25 mouse cellular contexts compared by ENCODE assay signal in genomic region chr17:8573542-8574260, GRCm38 (mm10). TPM values are rescaled to one million over a fixed set of nuclear protein-coding genes. Genes with fewer than 3 reads are reported as not detected.
DNase-seq lines count a peak whose midpoint lies in the region; ATAC-seq and TF ChIP-seq lines count a peak whose summit lies in the region.
"Had no signal": no experiment of that assay in that cellular context is flagged by ENCODE, and none has a peak within 500 bp of the region (broad histone marks: within the 10 kb centered on the region; RNA-seq: fewer than 3 reads in every experiment).

No protein-coding gene starts in this region.

- no peak overlapping the region for H3K4me3 ChIP-seq in liver, embryonic 11.5 days (ENCODE audit: low read depth, low read length)
- H3K4me3 ChIP-seq in intestine, postnatal 0 days (ENCODE audit: low read depth, low read length): no peak overlapping the region
- no peak overlapping the region for H3K4me3 ChIP-seq in liver, embryonic 15.5 days (replicated peaks)
- H3K4me3 ChIP-seq in hindbrain, embryonic 12.5 days: no peak overlapping the region
- H3K4me3 ChIP-seq: embryonic facial prominence, embryonic 13.5 days; forebrain, embryonic 12.5 days; heart, embryonic 13.5 days; hindbrain, embryonic 13.5 days had no signal

- peak; percentile 79 for ATAC-seq in liver, embryonic 11.5 days (replicated peaks; ENCODE audit: low FRiP score)
- ATAC-seq in intestine, postnatal 0 days: peak; percentile 64
- ATAC-seq in liver, embryonic 15.5 days (ENCODE audit: insufficient read depth): peak; percentile 76
- peak; percentile 96 for ATAC-seq in megakaryocyte-erythroid progenitor cell, adult 5-6 weeks (replicated peaks; ENCODE audit: low FRiP score, low TSS enrichment, poor library complexity, severe bottlenecking)
- no peak for ATAC-seq in hindbrain, embryonic 12.5 days (ENCODE audit: low FRiP score)
- ATAC-seq: forebrain, embryonic 16.5 days; hindbrain, postnatal 0 days had no signal

- WGBS in liver, embryonic 11.5 days: 56% methylated on average over 8 of the region's 8 CpGs
- WGBS in intestine, postnatal 0 days: 52% methylated on average over 8 of the region's 8 CpGs
- WGBS in liver, embryonic 15.5 days (ENCODE audit: insufficient replicate concordance): 30% methylated on average over 8 of the region's 8 CpGs
- WGBS in hindbrain, embryonic 12.5 days: 70% methylated on average over 8 of the region's 8 CpGs

- no peaks in the 10 kb centered on the region for H3K9me3 ChIP-seq in liver, embryonic 11.5 days (ENCODE audit: control insufficient read depth, low read length)
- no peaks in the 10 kb centered on the region for H3K9me3 ChIP-seq in intestine, postnatal 0 days (ENCODE audit: control insufficient read depth)
- no peaks in the 10 kb centered on the region for H3K9me3 ChIP-seq in liver, embryonic 15.5 days (replicated peaks)
- H3K9me3 ChIP-seq in hindbrain, embryonic 12.5 days (replicated peaks): no peaks in the 10 kb centered on the region
- H3K9me3 ChIP-seq: embryonic facial prominence, embryonic 13.5 days; forebrain, embryonic 12.5 days; heart, embryonic 13.5 days; hindbrain, embryonic 13.5 days had no signal

- H3K9ac ChIP-seq in liver, embryonic 11.5 days (ENCODE audit: low read depth, low read length): no peak overlapping the region
- H3K9ac ChIP-seq in intestine, postnatal 0 days (ENCODE audit: low read depth, low read length): no peak overlapping the region
- H3K9ac ChIP-seq in liver, embryonic 15.5 days: no peak overlapping the region
- no peak overlapping the region for H3K9ac ChIP-seq in hindbrain, embryonic 12.5 days
- H3K9ac ChIP-seq: embryonic facial prominence, embryonic 13.5 days; forebrain, embryonic 12.5 days; heart, embryonic 13.5 days; hindbrain, embryonic 13.5 days had no signal

- H3K4me1 ChIP-seq in liver, embryonic 11.5 days (replicated peaks; ENCODE audit: control insufficient read depth, insufficient read depth, low read length): no peaks in the 10 kb centered on the region
- no peaks in the 10 kb centered on the region for H3K4me1 ChIP-seq in intestine, postnatal 0 days (replicated peaks; ENCODE audit: control insufficient read depth, insufficient read depth, low read length)
- no peaks in the 10 kb centered on the region for H3K4me1 ChIP-seq in liver, embryonic 15.5 days (replicated peaks)
- no peaks in the 10 kb centered on the region for H3K4me1 ChIP-seq in hindbrain, embryonic 12.5 days
- H3K4me1 ChIP-seq: embryonic facial prominence, embryonic 13.5 days; forebrain, embryonic 12.5 days; heart, embryonic 13.5 days; hindbrain, embryonic 13.5 days had no signal

- no peak for DNase-seq in liver, embryonic 11.5 days (ENCODE audit: low spot score)
- no peak for DNase-seq in liver
- DNase-seq in thymus, adult 18-20 months: no peak
- no peak for DNase-seq in layer of hippocampus, adult 11-12 months (ENCODE audit: low spot score)
- DNase-seq: adrenal gland, adult 2 months; adrenal gland, postnatal 36 days; cerebellum, adult 11 months; cerebellum, adult 8-10 months; gastrocnemius, postnatal 14 days; heart, postnatal 4 days had no signal

- no peak overlapping the region for H3K27ac ChIP-seq in liver, embryonic 11.5 days (ENCODE audit: low read depth, low read length)
- no peak overlapping the region; the same call in 1 of the 2 replicates for H3K27ac ChIP-seq in intestine, postnatal 0 days (ENCODE audit: low read depth, low read length)
- no peak overlapping the region for H3K27ac ChIP-seq in liver, embryonic 15.5 days (replicated peaks)
- no peak overlapping the region for H3K27ac ChIP-seq in hindbrain, embryonic 12.5 days
- H3K27ac ChIP-seq: embryonic facial prominence, embryonic 13.5 days; forebrain, embryonic 12.5 days; heart, embryonic 13.5 days; hindbrain, embryonic 13.5 days; hindbrain, postnatal 0 days had no signal

- no peak overlapping the region for H3K4me2 ChIP-seq in liver, embryonic 11.5 days
- no peak overlapping the region for H3K4me2 ChIP-seq in intestine, postnatal 0 days (replicated peaks; ENCODE audit: low read depth)
- H3K4me2 ChIP-seq in liver, embryonic 15.5 days: no peak overlapping the region
- no peak overlapping the region for H3K4me2 ChIP-seq in hindbrain, embryonic 12.5 days (replicated peaks)
- H3K4me2 ChIP-seq: embryonic facial prominence, embryonic 13.5 days; forebrain, embryonic 12.5 days; heart, embryonic 13.5 days; hindbrain, embryonic 13.5 days had no signal

- TF ChIP-seq CTCF in intestine, postnatal 0 days (IDR thresholded peaks at IDR 0.05; ENCODE audit: low read depth): no peak

- no peaks in the 10 kb centered on the region for H3K27me3 ChIP-seq in liver, embryonic 11.5 days (replicated peaks; ENCODE audit: control insufficient read depth, insufficient read depth, low read length)
- H3K27me3 ChIP-seq in intestine, postnatal 0 days (replicated peaks; ENCODE audit: control insufficient read depth, insufficient read depth, low read length): 0 out of 2 replicates have a peak, but pooled peaks cover 3% of the 10 kb centered on the region
- no peaks in the 10 kb centered on the region for H3K27me3 ChIP-seq in liver, embryonic 15.5 days
- 0 out of 2 replicates have a peak, but pooled peaks cover 4% of the 10 kb centered on the region for H3K27me3 ChIP-seq in hindbrain, embryonic 12.5 days
- H3K27me3 ChIP-seq: embryonic facial prominence, embryonic 13.5 days; forebrain, embryonic 12.5 days; heart, embryonic 13.5 days; hindbrain, embryonic 13.5 days had no signal

- H3K36me3 ChIP-seq in liver, embryonic 11.5 days (ENCODE audit: control insufficient read depth, insufficient read depth, low read length): no peaks in the 10 kb centered on the region
- no peaks in the 10 kb centered on the region for H3K36me3 ChIP-seq in intestine, postnatal 0 days (ENCODE audit: control insufficient read depth, insufficient read depth)
- H3K36me3 ChIP-seq in liver, embryonic 15.5 days (replicated peaks): no peaks in the 10 kb centered on the region
- no peaks in the 10 kb centered on the region for H3K36me3 ChIP-seq in hindbrain, embryonic 12.5 days
- H3K36me3 ChIP-seq: embryonic facial prominence, embryonic 13.5 days; forebrain, embryonic 12.5 days; heart, embryonic 13.5 days; hindbrain, embryonic 13.5 days had no signal

RNA-seq across cellular contexts. Expression of gene Gm17087, which starts 7.0 kb away (rescaled TPM):
- not detected in 2 replicates for polyA plus RNA-seq in liver, embryonic 11.5 days (2014; fragmentation: Nextera tagmentation; extraction: Ambion mirVana)
- polyA plus RNA-seq in intestine, postnatal 0 days (2015; fragmentation: Nextera tagmentation; extraction: Ambion mirVana): not detected in 2 replicates
- not detected in 2 replicates for polyA plus RNA-seq in liver, embryonic 15.5 days (2015; fragmentation: Nextera tagmentation; extraction: Ambion mirVana)
- total RNA-seq in megakaryocyte-erythroid progenitor cell, adult 5-6 weeks (2014; fragmentation: Nextera tagmentation): not detected in 2 replicates
- not detected in 2 replicates for total RNA-seq in megakaryocyte-erythroid progenitor cell, adult 5-6 weeks (2017)
- not detected in 2 replicates for polyA plus RNA-seq in hindbrain, embryonic 12.5 days (2016; fragmentation: Nextera tagmentation; extraction: Ambion mirVana)
- total RNA-seq: adrenal gland, adult 2 months; adrenal gland, postnatal 36 days; gastrocnemius, adult 18-20 months; gastrocnemius, postnatal 14 days; heart, postnatal 4 days; hindbrain, postnatal 0 days had no signal
- polyA plus RNA-seq: adrenal gland, adult 2 months; C2C12; embryonic facial prominence, embryonic 13.5 days; forebrain, embryonic 12.5 days; forebrain, embryonic 16.5 days; frontal cortex, adult 2 months; gonadal fat pad, adult 2 months; heart, embryonic 13.5 days; heart, postnatal 0 days; hindbrain, embryonic 13.5 days; hindbrain, postnatal 0 days had no signal

RNA-seq across cellular contexts. Expression of gene Pde10a, which starts 48.5 kb away (rescaled TPM):
- polyA plus RNA-seq in liver, embryonic 11.5 days (2014; fragmentation: Nextera tagmentation; extraction: Ambion mirVana): 1.4 and 1.8 TPM in 2 replicates
- polyA plus RNA-seq in intestine, postnatal 0 days (2015; fragmentation: Nextera tagmentation; extraction: Ambion mirVana): 0.47 and 0.84 TPM in 2 replicates
- 0.53 and 0.67 TPM in 2 replicates for polyA plus RNA-seq in liver, embryonic 15.5 days (2015; fragmentation: Nextera tagmentation; extraction: Ambion mirVana)
- total RNA-seq in megakaryocyte-erythroid progenitor cell, adult 5-6 weeks (2014; fragmentation: Nextera tagmentation): 0.67 and 1.7 TPM in 2 replicates
- 2.7 and 7.8 TPM in 2 replicates for total RNA-seq in megakaryocyte-erythroid progenitor cell, adult 5-6 weeks (2017)
- polyA plus RNA-seq in hindbrain, embryonic 12.5 days (2016; fragmentation: Nextera tagmentation; extraction: Ambion mirVana): 12.4 and 13.9 TPM in 2 replicates
